Mouse (Mus musculus) inflammation-experienced regulatory T-cells, adult 16 weeks (primary cell): ENCODE measurements around the gene Serpinb13. TPM values are rescaled to one million over a fixed set of nuclear protein-coding genes. Genes with fewer than 3 reads are reported as not detected.

ENCODE experiments used
- polyA plus RNA-seq: library from polyadenylated mRNA; unstranded; fragments of 100-300 nt; shearing (Covaris generic); gene quantifications from one replicate; pipeline ENCODE4 v1.2.1, GENCODE M21; 2017

Serpinb13 gene
- polyA plus RNA-seq, result not detected

GRCm38 (mm10) chr1:106980684-106981083 is at the start of gene Serpinb13:
Serpinb13 (plus strand) TSS chr1:106980984.

GRCm38 (mm10) chr1:106934265-106934664 is 46.5 kb upstream of the Serpinb13 start, which contains the start of gene Serpinb12:
Serpinb12 (plus strand) TSS chr1:106934449.

Other genes with a start within 250 kb of the Serpinb13 start
- 31.5 TPM for gene Kdsr, start 221.3 kb upstream of the Serpinb13 start, polyA plus RNA-seq
- 163 TPM for gene Vps4b, start 184.3 kb upstream of the Serpinb13 start, polyA plus RNA-seq
- not detected for gene Serpinb5, start 119.8 kb upstream of the Serpinb13 start, polyA plus RNA-seq
- not detected for gene Serpinb12, start 46.5 kb upstream of the Serpinb13 start, polyA plus RNA-seq
- not detected for gene Serpinb3a, start 71.3 kb downstream of the Serpinb13 start, polyA plus RNA-seq
- not detected for gene Serpinb3d, start 102.5 kb downstream of the Serpinb13 start, polyA plus RNA-seq